Comparison of ENCODE assay signal across 8 mouse cellular contexts in the genomic region with DNA sequence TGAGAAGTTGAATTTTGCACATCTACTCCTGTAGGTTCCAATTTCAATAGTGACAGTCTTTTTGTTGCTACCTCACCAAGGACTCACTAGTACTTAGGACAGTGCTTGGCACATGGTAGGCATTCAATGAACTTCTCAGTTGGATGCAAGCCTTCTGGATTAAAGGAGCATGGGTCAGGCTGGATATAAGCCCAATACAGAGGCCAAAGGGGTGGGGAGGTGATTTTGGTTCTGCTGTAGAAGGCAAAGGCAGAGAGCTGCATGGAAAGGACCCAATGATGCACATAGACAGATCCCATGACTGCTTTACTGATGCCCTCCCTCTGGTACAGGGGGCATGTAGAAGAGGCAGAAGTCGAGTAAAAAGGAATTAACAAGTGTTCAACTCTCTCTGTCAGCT. TPM values are rescaled to one million over a fixed set of nuclear protein-coding genes. Genes with fewer than 3 reads are reported as not detected.
DNase-seq lines count a peak whose midpoint lies in the region; ATAC-seq and TF ChIP-seq lines count a peak whose summit lies in the region.

No protein-coding gene starts in this region.

- 24% methylated on average over 1 of the region's 1 CpGs for WGBS in lung, embryonic 15.5 days
- 18% methylated on average over 1 of the region's 1 CpGs for WGBS in embryonic facial prominence, embryonic 15.5 days
- 26% methylated on average over 1 of the region's 1 CpGs for WGBS in liver, postnatal 0 days (ENCODE audit: insufficient replicate concordance)

- no peak overlapping the region for H3K9ac ChIP-seq in lung, embryonic 15.5 days
- H3K9ac ChIP-seq in embryonic facial prominence, embryonic 15.5 days = no peak overlapping the region
- H3K9ac ChIP-seq in liver, postnatal 0 days (replicated peaks) = peak overlapping the region; percentile 53; the same call in 1 of the 2 replicates

- no peak for TF ChIP-seq CTCF in liver, postnatal 0 days (IDR thresholded peaks at IDR 0.05; ENCODE audit: low read depth)

- H3K9me3 ChIP-seq in lung, embryonic 15.5 days = no peaks in the 10 kb centered on the region
- no peaks in the 10 kb centered on the region for H3K9me3 ChIP-seq in embryonic facial prominence, embryonic 15.5 days (replicated peaks)
- no peaks in the 10 kb centered on the region for H3K9me3 ChIP-seq in liver, postnatal 0 days (ENCODE audit: low read length)

- no peak for ATAC-seq in lung, embryonic 15.5 days (ENCODE audit: borderline replicate concordance, extremely low read depth, low FRiP score, low TSS enrichment)
- ATAC-seq in embryonic facial prominence, embryonic 15.5 days (ENCODE audit: insufficient number of reproducible peaks, low FRiP score, low TSS enrichment, low read depth) = no peak
- no peak for ATAC-seq in liver, postnatal 0 days

- no peak overlapping the region for H3K27ac ChIP-seq in lung, embryonic 15.5 days
- H3K27ac ChIP-seq in embryonic facial prominence, embryonic 15.5 days (replicated peaks) = no peak overlapping the region
- no peak overlapping the region for H3K27ac ChIP-seq in liver, postnatal 0 days (ENCODE audit: low read depth)

- H3K4me1 ChIP-seq in lung, embryonic 15.5 days = no peaks in the 10 kb centered on the region
- no peaks in the 10 kb centered on the region for H3K4me1 ChIP-seq in embryonic facial prominence, embryonic 15.5 days
- H3K4me1 ChIP-seq in liver, postnatal 0 days (ENCODE audit: insufficient read depth) = no peaks in the 10 kb centered on the region

- TF ChIP-seq EP300 in liver, postnatal 0 days (IDR thresholded peaks at IDR 0.05; ENCODE audit: low read depth) = no peak

- H3K36me3 ChIP-seq in lung, embryonic 15.5 days = no peaks in the 10 kb centered on the region
- no peaks in the 10 kb centered on the region for H3K36me3 ChIP-seq in embryonic facial prominence, embryonic 15.5 days
- H3K36me3 ChIP-seq in liver, postnatal 0 days (replicated peaks; ENCODE audit: insufficient read depth, low read length) = no peaks in the 10 kb centered on the region

- H3K4me3 ChIP-seq in lung, embryonic 15.5 days = no peak overlapping the region
- H3K4me3 ChIP-seq in embryonic facial prominence, embryonic 15.5 days (replicated peaks) = 0 out of 2 replicates have a peak overlapping the region, but pooled peaks have one; percentile 64
- peak overlapping the region; percentile 77 for H3K4me3 ChIP-seq in liver, postnatal 0 days (ENCODE audit: low read depth, low read length)

- H3K27me3 ChIP-seq in lung, embryonic 15.5 days = no peaks in the 10 kb centered on the region
- H3K27me3 ChIP-seq in embryonic facial prominence, embryonic 15.5 days = no peaks in the 10 kb centered on the region
- no peaks in the 10 kb centered on the region for H3K27me3 ChIP-seq in liver, postnatal 0 days (ENCODE audit: insufficient read depth, low read length)

- H3K4me2 ChIP-seq in lung, embryonic 15.5 days = peak overlapping the region; percentile 60
- H3K4me2 ChIP-seq in embryonic facial prominence, embryonic 15.5 days (replicated peaks) = peak overlapping the region; percentile 51
- peak overlapping the region; percentile 76 for H3K4me2 ChIP-seq in liver, postnatal 0 days (ENCODE audit: low read depth, low read length)

- DNase-seq in cerebellum, adult 9-11 months = peak; percentile 23
- no peak for DNase-seq in cerebellum, postnatal 14 days
- DNase-seq in lung, adult 18-20 months = no peak
- DNase-seq in liver, postnatal 0 days = no peak
- no peak for DNase-seq in layer of hippocampus, adult 18-20 months (ENCODE audit: low spot score in 2 of 2)
- no peak for DNase-seq in right cerebral cortex, postnatal 36 days (ENCODE audit: low spot score in 2 of 2)

RNA-seq across cellular contexts. Expression of a gene that starts 0.8 kb away (rescaled TPM):
- 53.0 and 55.5 TPM in 2 replicates for polyA plus RNA-seq in lung, embryonic 15.5 days (2015; fragmentation: Nextera tagmentation; extraction: Ambion mirVana)
- polyA plus RNA-seq in embryonic facial prominence, embryonic 15.5 days (2015; fragmentation: Nextera tagmentation; extraction: Ambion mirVana) = 51.2 and 55.7 TPM in 2 replicates
- 12.1 and 13.9 TPM in 2 replicates for polyA plus RNA-seq in liver, postnatal 0 days (2015; fragmentation: Nextera tagmentation; extraction: Ambion mirVana)
- total RNA-seq in layer of hippocampus, adult 18-20 months (2021) = 10 to 100 TPM; 52.6 to 57.9 TPM
